Mouse (Mus musculus) urinary bladder, adult 18-20 months (tissue): Measurements from ENCODE around the gene Vip.

Experiments used
- DNase-seq, 2 experiments: peaks; one replicate each; pipeline ENCODE4 v3.0.0; 2022; ENCODE audit warnings: low spot score in 2 of 2, mixed read lengths in 2 of 2

Gene Vip

GRCm38 (mm10) chr10:5639112-5639511 is at the start of gene Vip:
Gene Vip (plus strand): TSS chr10:5639218.
- no peak for DNase-seq

- DNase-seq: no peak
These were observed 48.0 kb upstream of the Vip start for GRCm38 (mm10) chr10:5591061-5591460.

GRCm38 (mm10) chr10:5591996-5592395 is 47.0 kb upstream of the Vip start:
- no peak for DNase-seq

GRCm38 (mm10) chr10:5593464-5593863 is 45.6 kb upstream of the Vip start, which contains the start of gene Myct1:
Gene Myct1 (plus strand): TSS chr10:5593775.
- no peak for DNase-seq

- DNase-seq: no peak
These were observed 44.6 kb upstream of the Vip start for GRCm38 (mm10) chr10:5594457-5594856.

GRCm38 (mm10) chr10:5596559-5596958 is 42.5 kb upstream of the Vip start:
- no peak for DNase-seq

GRCm38 (mm10) chr10:5600123-5600522 is 38.9 kb upstream of the Vip start:
- DNase-seq: peak; percentile 15 to 40

- DNase-seq: no peak
These were observed 35.5 kb upstream of the Vip start for GRCm38 (mm10) chr10:5603512-5603911.

GRCm38 (mm10) chr10:5604371-5604770 is 34.6 kb upstream of the Vip start:
- no peak for DNase-seq

GRCm38 (mm10) chr10:5608874-5609273 is 30.1 kb upstream of the Vip start:
- no peak for DNase-seq

GRCm38 (mm10) chr10:5615186-5616040 is 23.6 kb upstream of the Vip start:
- no peak for DNase-seq

- no peak for DNase-seq
These were observed 12.8 kb upstream of the Vip start for GRCm38 (mm10) chr10:5626268-5626667.

- DNase-seq: no peak
These were observed 5.3 kb upstream of the Vip start for GRCm38 (mm10) chr10:5633672-5634200.

GRCm38 (mm10) chr10:5634336-5634735 is 4.7 kb upstream of the Vip start:
- no peak for DNase-seq

- no peak for DNase-seq
These were observed 1.7 kb upstream of the Vip start for GRCm38 (mm10) chr10:5637322-5637721.

- no peak for DNase-seq
These were observed 42.3 kb downstream of the Vip start for GRCm38 (mm10) chr10:5681275-5681674.

GRCm38 (mm10) chr10:5685608-5686007 is 46.6 kb downstream of the Vip start:
- DNase-seq: no peak

- DNase-seq: no peak
These were observed 55.3 kb downstream of the Vip start for GRCm38 (mm10) chr10:5694351-5694750.
